Mouse (Mus musculus): ENCODE data around the gene Agap1.
A peak's percentile ranks its signal among the peaks of the same experiment; 100 is the strongest.

The Agap1 gene

GRCm38 (mm10) chr1:89613234-89613870 is 158.7 kb downstream of the Agap1 start:
- DNase-seq (ENCODE audit: low spot score in 2 of 2), result no peak

- no peak for DNase-seq (ENCODE audit: low spot score in 2 of 2)
Measured at GRCm38 (mm10) chr1:89616556-89616955, 161.9 kb downstream of the Agap1 start.

GRCm38 (mm10) chr1:89617336-89617735 is 162.7 kb downstream of the Agap1 start:
- DNase-seq (ENCODE audit: low spot score in 2 of 2), result no peak

GRCm38 (mm10) chr1:89619963-89620362 is 165.4 kb downstream of the Agap1 start:
- no peak for DNase-seq (ENCODE audit: low spot score in 2 of 2)

GRCm38 (mm10) chr1:89621014-89621791 is 166.6 kb downstream of the Agap1 start:
- DNase-seq (ENCODE audit: low spot score in 2 of 2), result no peak

- DNase-seq (ENCODE audit: low spot score in 2 of 2), result no peak
Measured at GRCm38 (mm10) chr1:89621952-89622351, 167.3 kb downstream of the Agap1 start.

GRCm38 (mm10) chr1:89622801-89623200 is 168.2 kb downstream of the Agap1 start:
- DNase-seq (ENCODE audit: low spot score in 2 of 2), result peak in 1 of 2 experiments; percentile 46

GRCm38 (mm10) chr1:89625312-89625711 is 170.7 kb downstream of the Agap1 start:
- no peak for DNase-seq (ENCODE audit: low spot score in 2 of 2)

GRCm38 (mm10) chr1:89625967-89626366 is 171.4 kb downstream of the Agap1 start:
- no peak for DNase-seq (ENCODE audit: low spot score in 2 of 2)

GRCm38 (mm10) chr1:89626940-89627339 is 172.3 kb downstream of the Agap1 start:
- DNase-seq (ENCODE audit: low spot score in 2 of 2), result no peak

- DNase-seq (ENCODE audit: low spot score in 2 of 2), result no peak
Measured at GRCm38 (mm10) chr1:89627650-89628049, 173.0 kb downstream of the Agap1 start.

GRCm38 (mm10) chr1:89630836-89631235 is 176.2 kb downstream of the Agap1 start:
- no peak for DNase-seq (ENCODE audit: low spot score in 2 of 2)

GRCm38 (mm10) chr1:89631747-89632146 is 177.1 kb downstream of the Agap1 start:
- no peak for DNase-seq (ENCODE audit: low spot score in 2 of 2)

GRCm38 (mm10) chr1:89634055-89634454 is 179.4 kb downstream of the Agap1 start:
- DNase-seq (ENCODE audit: low spot score in 2 of 2), result no peak

GRCm38 (mm10) chr1:89635131-89635530 is 180.5 kb downstream of the Agap1 start:
- no peak for DNase-seq (ENCODE audit: low spot score in 2 of 2)

- no peak for DNase-seq (ENCODE audit: low spot score in 2 of 2)
Measured at GRCm38 (mm10) chr1:89637670-89638069, 183.1 kb downstream of the Agap1 start.

- no peak for DNase-seq (ENCODE audit: low spot score in 2 of 2)
Measured at GRCm38 (mm10) chr1:89643445-89644100, 189.0 kb downstream of the Agap1 start.

GRCm38 (mm10) chr1:89644120-89644519 is 189.5 kb downstream of the Agap1 start:
- DNase-seq (ENCODE audit: low spot score in 2 of 2), result no peak

- DNase-seq (ENCODE audit: low spot score in 2 of 2), result peak in 1 of 2 experiments; percentile 59
Measured at GRCm38 (mm10) chr1:89646326-89647018, 191.9 kb downstream of the Agap1 start.

GRCm38 (mm10) chr1:89647505-89647904 is 192.9 kb downstream of the Agap1 start:
- DNase-seq (ENCODE audit: low spot score in 2 of 2), result no peak

GRCm38 (mm10) chr1:89650557-89650956 is 196.0 kb downstream of the Agap1 start:
- no peak for DNase-seq (ENCODE audit: low spot score in 2 of 2)

- DNase-seq (ENCODE audit: low spot score in 2 of 2), result no peak
Measured at GRCm38 (mm10) chr1:89656167-89656566, 201.6 kb downstream of the Agap1 start.
